Mouse (Mus musculus): ENCODE results near the gene Nell1. TPM values are rescaled to one million over a fixed set of nuclear protein-coding genes. Genes with fewer than 3 reads are reported as not detected.
A peak's percentile ranks its signal among the peaks of the same experiment; 100 is the strongest.

The Nell1 gene
- total RNA-seq, 2 experiments from 2014 or later: 64.8 to 66.7 TPM

DNA sequence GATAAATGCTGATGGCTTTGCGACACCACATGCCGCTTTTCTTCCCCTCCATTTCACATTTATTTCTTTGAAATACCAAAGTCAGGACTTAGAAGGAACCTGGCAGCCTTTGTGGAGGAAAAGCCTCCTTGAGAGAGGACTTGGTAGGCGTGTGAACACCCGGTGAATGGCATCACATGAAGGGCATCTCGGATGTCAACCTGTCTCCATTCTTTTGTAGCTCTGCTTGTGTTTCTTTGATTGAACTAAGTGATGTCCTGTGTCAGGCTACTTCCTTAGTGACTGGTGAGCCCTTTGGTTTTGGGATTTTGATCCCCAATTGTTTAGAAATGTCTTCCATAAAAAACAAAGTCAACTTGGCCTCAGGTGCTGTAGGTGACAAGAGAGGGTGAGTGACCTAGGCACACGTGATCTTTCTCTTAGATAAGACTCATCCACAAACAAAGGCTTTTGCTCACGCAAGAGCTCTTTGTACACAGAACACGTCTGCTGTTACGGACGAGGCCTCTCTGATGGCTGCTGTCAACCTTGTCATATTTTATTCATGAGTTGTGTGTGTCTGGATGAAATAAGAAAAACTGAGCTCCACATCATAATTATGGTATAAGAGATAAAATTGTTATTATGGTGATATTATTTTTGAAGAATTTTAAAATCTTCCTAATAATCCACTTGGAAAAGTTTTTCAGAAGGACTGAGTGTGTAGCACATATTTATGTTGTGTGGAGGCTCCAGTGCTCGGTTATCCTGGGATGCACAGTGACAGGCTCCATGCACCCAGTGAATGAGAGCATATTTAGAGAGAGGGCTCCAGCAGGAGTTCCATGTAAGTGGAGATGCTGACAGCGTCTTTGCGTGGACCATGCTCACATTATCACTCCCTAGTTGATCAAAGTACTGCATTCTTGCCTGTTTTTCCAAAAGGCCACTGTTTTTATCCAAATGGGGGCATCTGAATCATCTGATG lies 60.8 kb downstream of the Nell1 start:
- intact Hi-C loops (cut with DNase I): no loop called here
- DNase-seq (ENCODE audit: low spot score in 2 of 2): no peak

- DNase-seq (ENCODE audit: low spot score in 2 of 2): no peak
- intact Hi-C loops (cut with DNase I): no loop called here
Measured at GRCm38 (mm10) chr7:50041112-50041511, 66.4 kb downstream of the Nell1 start.

DNA sequence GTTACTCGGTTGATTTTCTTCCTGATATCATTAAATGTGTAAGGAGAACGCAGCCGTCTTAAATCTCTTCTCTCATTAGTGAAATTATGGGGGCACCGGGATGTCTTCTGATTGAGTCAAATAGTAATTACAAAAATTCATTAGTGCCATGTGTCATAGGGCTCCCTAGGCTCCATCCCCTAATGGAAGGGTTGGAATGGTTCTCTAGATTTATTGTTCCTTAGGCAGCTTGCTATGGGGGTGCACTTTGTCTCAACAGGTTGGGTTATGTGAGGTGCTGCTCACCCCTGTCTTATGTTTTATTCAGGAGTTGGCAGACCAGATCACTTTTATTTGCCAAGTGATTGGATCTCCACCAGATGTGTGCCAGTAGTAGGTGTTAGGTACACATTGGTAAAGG lies 75.5 kb downstream of the Nell1 start:
- intact Hi-C loops (cut with DNase I): no loop called here
- no peak for DNase-seq (ENCODE audit: low spot score in 2 of 2)

DNA sequence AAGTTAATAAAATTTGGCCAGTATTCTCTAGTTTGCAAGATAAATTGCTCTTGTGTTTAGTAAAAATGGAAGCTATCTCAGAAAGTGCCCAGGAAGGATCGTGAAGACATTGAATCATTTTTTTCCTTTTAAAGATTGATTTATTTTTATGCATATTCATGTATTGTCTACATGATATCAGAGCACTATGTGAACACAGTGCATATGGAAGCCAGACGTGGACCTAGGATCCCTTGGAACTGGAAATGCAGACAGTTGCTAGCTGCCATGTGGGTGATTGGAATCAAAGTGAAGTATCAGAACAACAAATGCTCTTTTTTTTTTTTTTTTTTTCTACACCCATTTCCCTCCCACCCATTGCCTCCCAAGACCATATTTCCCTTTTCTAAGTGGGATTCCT lies 79.0 kb downstream of the Nell1 start:
- DNase-seq (ENCODE audit: low spot score in 2 of 2): no peak
- intact Hi-C loops (cut with DNase I): no loop called here

DNA sequence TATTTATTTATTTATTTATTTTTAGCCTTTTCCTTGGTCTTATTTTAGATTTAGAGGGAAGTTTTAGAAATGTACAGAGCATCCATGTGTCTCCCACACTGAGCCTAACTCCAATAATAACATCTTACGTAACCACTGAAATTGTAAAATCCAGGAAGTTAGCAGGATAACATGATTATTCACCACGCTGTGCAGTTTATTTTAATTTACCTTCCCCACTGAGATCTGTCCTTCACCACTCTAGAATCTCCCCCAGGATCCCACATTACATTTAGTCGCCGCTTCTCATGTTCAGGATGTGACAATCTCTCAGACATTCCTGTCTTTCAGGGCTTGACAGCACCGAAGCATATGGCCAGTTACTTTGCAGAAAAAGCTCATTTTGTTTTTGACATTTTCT lies 119.8 kb downstream of the Nell1 start:
- DNase-seq (ENCODE audit: low spot score in 2 of 2): peak in 1 of 2 experiments; percentile 12

GRCm38 (mm10) chr7:50105612-50106321 lies 131.1 kb downstream of the Nell1 start:
- no peak for DNase-seq (ENCODE audit: low spot score in 2 of 2)
- intact Hi-C loops (cut with DNase I): no loop called here

More for the DNA sequence above, 119.8 kb downstream of the Nell1 start:
- intact Hi-C loops (cut with DNase I): no loop called here

DNA sequence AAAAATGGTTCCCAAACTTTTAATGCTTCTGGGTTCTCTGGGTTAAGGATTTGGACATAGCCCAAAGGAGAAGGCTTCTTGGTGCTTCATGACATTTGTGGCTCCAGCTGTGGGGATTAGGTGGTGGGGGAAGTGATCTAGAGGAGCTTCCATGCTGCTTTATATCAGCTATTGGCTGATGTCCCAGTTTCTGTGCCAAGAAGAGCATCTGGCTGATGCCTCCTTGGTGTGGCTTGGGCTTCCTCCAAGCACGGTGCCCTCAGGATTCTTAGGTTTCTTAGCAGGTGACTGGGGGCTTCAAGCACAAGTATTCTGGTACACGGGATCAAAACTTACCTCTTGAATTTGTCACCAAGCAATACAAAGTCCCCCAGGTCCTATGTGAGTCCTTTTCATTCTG lies 132.6 kb downstream of the Nell1 start:
- DNase-seq (ENCODE audit: low spot score in 2 of 2): no peak
- intact Hi-C loops (cut with DNase I): no loop called here

- intact Hi-C loops (cut with DNase I): no loop called here
- no peak for DNase-seq (ENCODE audit: low spot score in 2 of 2)
Measured at GRCm38 (mm10) chr7:50118348-50118747, 143.7 kb downstream of the Nell1 start.

DNA sequence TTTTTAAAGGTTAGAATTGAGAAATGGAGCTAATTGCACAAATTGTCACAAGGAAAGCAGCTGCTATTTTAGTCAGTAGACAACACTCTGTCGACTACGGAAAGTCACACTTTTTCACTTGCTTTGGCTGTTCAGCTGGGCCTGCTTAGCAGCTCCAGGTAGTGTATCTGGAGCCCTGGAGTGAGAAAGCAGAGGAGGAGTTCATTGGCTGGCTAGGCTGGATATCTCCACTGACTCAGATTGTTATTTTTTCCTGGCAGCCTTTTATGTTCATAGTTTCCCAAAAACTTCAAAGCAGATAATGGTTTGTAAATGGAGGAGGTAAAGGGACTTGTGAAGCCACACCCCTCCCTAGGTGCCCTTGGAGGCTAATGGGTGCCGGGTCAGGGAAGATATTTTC lies 163.0 kb downstream of the Nell1 start:
- intact Hi-C loops (cut with DNase I): no loop called here
- DNase-seq (ENCODE audit: low spot score in 2 of 2): no peak

DNA sequence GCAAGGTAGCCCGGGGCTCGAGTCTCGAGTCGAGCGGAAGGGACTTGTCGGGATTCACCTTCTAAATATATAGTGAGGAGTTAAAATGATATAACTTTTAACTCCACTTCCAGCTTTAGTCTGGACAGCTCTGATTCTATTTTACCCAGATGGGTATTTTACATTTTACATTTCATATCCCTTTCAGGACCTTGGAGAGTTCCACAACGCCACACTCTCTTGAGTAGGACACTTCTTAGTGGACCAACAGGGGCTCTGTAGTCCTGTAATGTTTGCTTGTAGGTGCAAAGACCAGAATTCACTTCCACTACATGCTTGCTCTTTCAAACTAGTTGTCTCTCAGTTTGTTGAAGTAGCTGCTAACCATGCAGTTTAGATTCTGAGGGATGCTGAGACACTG lies 174.7 kb downstream of the Nell1 start:
- intact Hi-C loops (cut with DNase I): no loop called here
- no peak for DNase-seq (ENCODE audit: low spot score in 2 of 2)

- intact Hi-C loops (cut with DNase I): no loop called here
- DNase-seq (ENCODE audit: low spot score in 2 of 2): no peak
Measured at GRCm38 (mm10) chr7:50150838-50151237, 176.2 kb downstream of the Nell1 start.

DNA sequence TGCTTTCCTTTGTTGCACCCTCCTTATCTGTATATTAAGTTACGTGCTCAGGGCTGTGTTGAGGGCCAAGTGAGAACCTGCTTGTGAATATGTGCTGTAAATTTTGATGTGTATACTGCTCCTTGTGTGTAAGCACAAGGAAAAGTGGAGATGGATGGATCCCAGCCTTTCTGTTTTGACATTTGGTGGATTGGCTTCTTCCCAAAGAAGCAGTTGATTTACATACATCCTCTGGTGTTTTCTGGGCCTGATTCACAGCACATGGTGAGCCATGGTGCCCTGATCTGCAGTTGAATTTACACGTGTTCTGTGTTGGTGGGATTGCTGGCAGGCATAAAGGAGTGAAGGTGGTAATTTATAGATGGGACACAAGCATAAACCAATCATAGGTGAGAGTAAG lies 179.0 kb downstream of the Nell1 start:
- intact Hi-C loops (cut with DNase I): no loop called here

GRCm38 (mm10) chr7:50162602-50163001 lies 187.9 kb downstream of the Nell1 start:
- peak in 1 of 2 experiments; percentile 21 for DNase-seq (ENCODE audit: low spot score in 2 of 2)
- intact Hi-C loops (cut with DNase I): no loop called here

More for the DNA sequence above, 179.0 kb downstream of the Nell1 start:
- no peak for DNase-seq (ENCODE audit: low spot score in 2 of 2)

DNA sequence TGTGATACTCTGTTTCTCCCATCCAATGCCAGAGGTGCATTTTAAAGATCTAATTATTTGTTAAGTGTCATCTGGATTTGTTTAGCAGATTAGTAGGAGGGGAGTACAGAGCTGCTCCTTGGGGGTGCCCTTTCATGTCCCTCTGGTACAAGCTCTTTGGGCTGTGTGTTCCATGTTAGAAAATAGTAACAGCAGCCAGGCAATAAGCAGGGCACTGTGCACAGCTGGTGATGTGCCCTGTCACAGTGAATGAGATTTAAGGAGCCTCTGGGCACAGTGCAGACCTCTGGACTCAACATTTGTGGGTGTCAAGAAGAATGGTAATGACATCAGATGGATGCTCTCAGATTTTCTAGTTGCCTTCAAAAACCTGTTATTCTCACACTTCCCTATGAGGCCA lies 194.1 kb downstream of the Nell1 start:
- intact Hi-C loops (cut with DNase I): no loop called here
- DNase-seq (ENCODE audit: low spot score in 2 of 2): no peak

GRCm38 (mm10) chr7:50186306-50186705 lies 211.6 kb downstream of the Nell1 start:
- peak in 1 of 2 experiments; percentile 7 for DNase-seq (ENCODE audit: low spot score in 2 of 2)

GRCm38 (mm10) chr7:50193955-50194354 lies 219.3 kb downstream of the Nell1 start:
- intact Hi-C loops (cut with DNase I): no loop called here
- no peak for DNase-seq (ENCODE audit: low spot score in 2 of 2)

More at GRCm38 (mm10) chr7:50186306-50186705, 211.6 kb downstream of the Nell1 start:
- intact Hi-C loops (cut with DNase I): no loop called here

- DNase-seq (ENCODE audit: low spot score in 2 of 2): no peak
- intact Hi-C loops (cut with DNase I): no loop called here
Measured at GRCm38 (mm10) chr7:50195080-50195611, 220.5 kb downstream of the Nell1 start.

DNA sequence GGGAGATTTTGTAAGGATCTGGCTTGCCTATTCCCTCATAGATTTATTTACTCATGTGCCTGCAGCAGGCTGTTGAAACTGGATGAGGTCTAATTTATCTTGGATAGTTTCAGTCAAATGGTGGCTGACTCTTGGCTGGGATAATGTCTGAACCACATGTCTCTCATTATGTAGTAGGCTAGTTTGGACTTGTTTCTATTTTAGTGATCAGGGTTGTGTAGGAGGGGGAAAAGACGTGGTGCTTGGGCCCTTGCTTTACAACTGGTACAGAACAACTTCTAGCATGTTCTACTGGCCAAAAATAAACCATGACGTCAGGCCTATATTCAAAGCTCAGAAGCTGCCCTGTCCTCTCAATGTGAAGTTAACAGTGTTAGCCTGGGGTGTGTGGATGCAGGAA lies 230.6 kb downstream of the Nell1 start:
- DNase-seq (ENCODE audit: low spot score in 2 of 2): peak in 1 of 2 experiments; percentile 10
- intact Hi-C loops (cut with DNase I): no loop called here

DNA sequence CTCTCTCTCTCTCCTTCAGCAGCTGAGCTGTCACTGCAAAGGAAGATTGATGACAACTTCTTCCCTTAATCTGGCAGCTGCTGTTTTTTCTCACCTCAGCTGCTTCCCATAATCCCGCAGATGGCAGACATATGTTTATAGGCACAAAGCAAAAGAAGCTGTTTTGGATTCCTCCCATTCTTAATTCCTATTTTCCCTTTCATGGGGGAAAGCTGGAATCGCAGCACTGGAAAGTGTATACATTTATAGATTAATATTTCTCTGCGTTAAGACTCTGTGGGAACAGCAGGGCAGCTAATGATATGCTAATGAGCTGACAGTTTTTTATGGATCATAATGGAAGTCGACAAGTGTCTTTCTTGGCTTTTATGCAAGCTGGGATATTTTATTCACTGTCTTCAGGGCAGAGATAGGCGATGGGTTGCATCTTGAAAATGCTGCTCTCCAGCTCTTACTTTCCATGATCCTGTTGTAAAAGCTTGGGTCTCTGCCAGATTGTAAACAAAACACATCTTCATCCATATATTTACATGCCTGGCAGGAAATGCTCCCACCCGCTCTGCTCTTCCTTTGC lies 236.1 kb downstream of the Nell1 start:
- intact Hi-C loops (cut with DNase I): no loop called here
- DNase-seq (ENCODE audit: low spot score in 2 of 2): no peak

DNA sequence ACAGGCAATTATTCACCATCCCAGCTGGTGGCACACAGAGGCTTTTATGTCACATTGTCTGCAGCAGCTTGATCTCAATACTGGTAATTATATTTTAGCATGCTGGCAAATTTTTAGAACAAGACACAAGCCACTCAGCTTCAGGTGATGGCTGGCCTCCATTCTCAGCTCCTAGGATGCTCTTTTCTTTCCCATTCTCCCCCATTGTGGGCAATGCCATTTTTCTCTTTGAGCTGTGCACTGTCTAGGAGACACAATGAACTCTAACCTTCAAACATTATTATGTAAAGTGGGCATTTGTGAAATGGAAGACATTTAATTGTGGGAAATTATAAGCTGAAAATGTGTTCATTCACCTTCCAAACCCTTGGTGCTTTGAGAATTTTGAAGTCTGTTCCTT lies 247.2 kb downstream of the Nell1 start:
- DNase-seq (ENCODE audit: low spot score in 2 of 2): no peak
- intact Hi-C loops (cut with DNase I): no loop called here

All from left cerebral cortex, postnatal 36 days (tissue).